Mouse (Mus musculus): ENCODE results near the gene Olfml1. TPM values are rescaled to one million over a fixed set of nuclear protein-coding genes. Genes with fewer than 3 reads are reported as not detected.
A peak's percentile ranks its signal among the peaks of the same experiment; 100 is the strongest.

The Olfml1 gene
- polyA plus RNA-seq, 1 experiment from 2014 or later, result 7.0 TPM

GRCm38 (mm10) chr7:107555906-107556305 is 11.3 kb upstream of the Olfml1 start:
- Histone ChIP-seq H3K4me1 (no peaks in the 10 kb centered on the region), H3K27me3 (replicated peaks) (no peaks in the 10 kb centered on the region), H3K4me3 (no peak overlapping the region), H3K4me2 (replicated peaks) (no peak overlapping the region), H3K9me3 (no peaks in the 10 kb centered on the region), H3K9ac (no peak overlapping the region), H3K27ac (no peak overlapping the region), H3K36me3 (no peaks in the 10 kb centered on the region)
- WGBS, result 87% methylated on average over 3 of the region's 3 CpGs
- no peak for ATAC-seq (ENCODE audit: low FRiP score, low read depth)

- H3K27ac ChIP-seq, result no peak overlapping the region
- H3K36me3 ChIP-seq, result no peaks in the 10 kb centered on the region
- H3K4me3 ChIP-seq, result no peak overlapping the region
- H3K4me2 ChIP-seq (replicated peaks), result no peak overlapping the region
- 80% methylated on average over 2 of the region's 2 CpGs for WGBS
- H3K9ac ChIP-seq, result no peak overlapping the region
- H3K27me3 ChIP-seq (replicated peaks), result no peaks in the 10 kb centered on the region
- no peaks in the 10 kb centered on the region for H3K4me1 ChIP-seq
- no peaks in the 10 kb centered on the region for H3K9me3 ChIP-seq
- ATAC-seq (ENCODE audit: low FRiP score, low read depth), result no peak
Measured at GRCm38 (mm10) chr7:107560675-107561074, 6.6 kb upstream of the Olfml1 start.

- Histone ChIP-seq H3K36me3 (no peaks in the 10 kb centered on the region), H3K27ac (no peak overlapping the region), H3K9ac (no peak overlapping the region), H3K4me1 (no peaks in the 10 kb centered on the region), H3K9me3 (no peaks in the 10 kb centered on the region), H3K27me3 (replicated peaks) (no peaks in the 10 kb centered on the region), H3K4me2 (replicated peaks) (no peak overlapping the region), H3K4me3 (no peak overlapping the region)
- ATAC-seq (ENCODE audit: low FRiP score, low read depth), result no peak
- 87% methylated on average over 3 of the region's 3 CpGs for WGBS
Measured at GRCm38 (mm10) chr7:107561584-107561983, 5.7 kb upstream of the Olfml1 start.

GRCm38 (mm10) chr7:107563727-107564126 is 3.5 kb upstream of the Olfml1 start:
- no peak for ATAC-seq (ENCODE audit: low FRiP score, low read depth)
- WGBS, result 24% methylated on average over 2 of the region's 2 CpGs
- Histone ChIP-seq H3K27ac (no peak overlapping the region), H3K9me3 (no peaks in the 10 kb centered on the region), H3K4me3 (no peak overlapping the region), H3K27me3 (replicated peaks) (no peaks in the 10 kb centered on the region), H3K9ac (no peak overlapping the region), H3K36me3 (no peaks in the 10 kb centered on the region), H3K4me1 (no peaks in the 10 kb centered on the region), H3K4me2 (replicated peaks) (no peak overlapping the region)

GRCm38 (mm10) chr7:107567674-107568073 is 428 bp downstream of the Olfml1 start:
- Histone ChIP-seq H3K9me3 (no peaks in the 10 kb centered on the region), H3K27ac (no peak overlapping the region), H3K4me3 (peak overlapping the region; percentile 9; the same call in 1 of the 2 replicates), H3K36me3 (no peaks in the 10 kb centered on the region), H3K4me1 (no peaks in the 10 kb centered on the region), H3K4me2 (replicated peaks) (peak overlapping the region; percentile 38), H3K27me3 (replicated peaks) (no peaks in the 10 kb centered on the region), H3K9ac (no peak overlapping the region)
- 65% methylated on average over 5 of the region's 5 CpGs for WGBS
- ATAC-seq (ENCODE audit: low FRiP score, low read depth), result no peak

- Histone ChIP-seq H3K9ac (no peak overlapping the region), H3K4me2 (replicated peaks) (no peak overlapping the region), H3K27me3 (replicated peaks) (no peaks in the 10 kb centered on the region), H3K4me1 (no peaks in the 10 kb centered on the region), H3K4me3 (no peak overlapping the region), H3K27ac (no peak overlapping the region), H3K36me3 (no peaks in the 10 kb centered on the region), H3K9me3 (no peaks in the 10 kb centered on the region)
- no peak for ATAC-seq (ENCODE audit: low FRiP score, low read depth)
- 73% methylated on average over 4 of the region's 4 CpGs for WGBS
Measured at GRCm38 (mm10) chr7:107568971-107569370, 1.7 kb downstream of the Olfml1 start.

GRCm38 (mm10) chr7:107573856-107574255 is 6.6 kb downstream of the Olfml1 start:
- no peak overlapping the region for H3K4me2 ChIP-seq (replicated peaks)
- no peaks in the 10 kb centered on the region for H3K36me3 ChIP-seq
- no peaks in the 10 kb centered on the region for H3K4me1 ChIP-seq
- no peak overlapping the region for H3K4me3 ChIP-seq
- H3K9me3 ChIP-seq, result no peaks in the 10 kb centered on the region
- no peak for ATAC-seq (ENCODE audit: low FRiP score, low read depth)
- no peak overlapping the region for H3K9ac ChIP-seq
- H3K27me3 ChIP-seq (replicated peaks), result no peaks in the 10 kb centered on the region
- 58% methylated on average over 2 of the region's 2 CpGs for WGBS
- no peak overlapping the region for H3K27ac ChIP-seq

- WGBS, result 80% methylated on average over 3 of the region's 3 CpGs
- H3K36me3 ChIP-seq, result no peaks in the 10 kb centered on the region
- ATAC-seq (ENCODE audit: low FRiP score, low read depth), result no peak
- no peak overlapping the region for H3K4me2 ChIP-seq (replicated peaks)
- H3K4me1 ChIP-seq, result no peaks in the 10 kb centered on the region
- no peak overlapping the region for H3K9ac ChIP-seq
- H3K4me3 ChIP-seq, result no peak overlapping the region
- H3K27ac ChIP-seq, result no peak overlapping the region
- no peaks in the 10 kb centered on the region for H3K9me3 ChIP-seq
- no peaks in the 10 kb centered on the region for H3K27me3 ChIP-seq (replicated peaks)
Measured at GRCm38 (mm10) chr7:107574276-107574675, 7.0 kb downstream of the Olfml1 start.

GRCm38 (mm10) chr7:107592641-107593040 is 25.4 kb downstream of the Olfml1 start:
- H3K9ac ChIP-seq, result no peak overlapping the region
- H3K27ac ChIP-seq, result no peak overlapping the region
- no peak overlapping the region for H3K4me3 ChIP-seq
- H3K27me3 ChIP-seq (replicated peaks), result no peaks in the 10 kb centered on the region; the same call in 1 of the 2 replicates
- no peaks in the 10 kb centered on the region for H3K36me3 ChIP-seq
- ATAC-seq (ENCODE audit: low FRiP score, low read depth), result no peak
- no peak overlapping the region for H3K4me2 ChIP-seq (replicated peaks)
- no peaks in the 10 kb centered on the region for H3K9me3 ChIP-seq
- H3K4me1 ChIP-seq, result peaks cover 14% of the 10 kb centered on the region
- 57% methylated on average over 2 of the region's 2 CpGs for WGBS

- H3K36me3 ChIP-seq, result no peaks in the 10 kb centered on the region
- H3K4me3 ChIP-seq, result no peak overlapping the region
- 33% methylated on average over 7 of the region's 7 CpGs for WGBS
- H3K27ac ChIP-seq, result no peak overlapping the region
- H3K27me3 ChIP-seq (replicated peaks), result no peaks in the 10 kb centered on the region; the same call in 1 of the 2 replicates
- H3K4me1 ChIP-seq, result peaks cover 14% of the 10 kb centered on the region
- no peak overlapping the region for H3K4me2 ChIP-seq (replicated peaks)
- H3K9ac ChIP-seq, result no peak overlapping the region
- ATAC-seq (ENCODE audit: low FRiP score, low read depth), result no peak
- no peaks in the 10 kb centered on the region for H3K9me3 ChIP-seq
Measured at GRCm38 (mm10) chr7:107593904-107594303, 26.7 kb downstream of the Olfml1 start.

- H3K36me3 ChIP-seq, result no peaks in the 10 kb centered on the region
- no peaks in the 10 kb centered on the region; the same call in 1 of the 2 replicates for H3K27me3 ChIP-seq (replicated peaks)
- peak overlapping the region; percentile 50 for H3K4me3 ChIP-seq
- peak overlapping the region; percentile 96 for H3K4me2 ChIP-seq (replicated peaks)
- H3K9ac ChIP-seq, result peak overlapping the region; percentile 48; the same call in 1 of the 2 replicates
- no peak overlapping the region for H3K27ac ChIP-seq
- H3K9me3 ChIP-seq, result no peaks in the 10 kb centered on the region
- peaks cover 14% of the 10 kb centered on the region for H3K4me1 ChIP-seq
- ATAC-seq (ENCODE audit: low FRiP score, low read depth), result peak; percentile 72
- WGBS, result 2% methylated on average over 16 of the region's 16 CpGs
Measured at GRCm38 (mm10) chr7:107594325-107594856, 27.1 kb downstream of the Olfml1 start.

GRCm38 (mm10) chr7:107594857-107595402 is 27.7 kb downstream of the Olfml1 start, which contains the start of gene Ppfibp2:
Gene Ppfibp2, plus strand, starts transcription at chr7:107595207.
- Histone ChIP-seq H3K9me3 (no peaks in the 10 kb centered on the region), H3K9ac (peak within 1 kb of the TSS; percentile 48), H3K27ac (no peak within 1 kb of the TSS), H3K4me3 (peak within 1 kb of the TSS; percentile 50), H3K36me3 (no peaks in the 10 kb centered on the region), H3K4me1 (peaks cover 14% of the 10 kb centered on the region), H3K4me2 (replicated peaks) (peak within 1 kb of the TSS; percentile 96), H3K27me3 (replicated peaks) (no peaks in the 10 kb centered on the region; the same call in 1 of the 2 replicates)
- 1% methylated on average over 23 of the region's 24 CpGs for WGBS
- peak; percentile 97 for ATAC-seq (ENCODE audit: low FRiP score, low read depth)

- Histone ChIP-seq H3K9me3 (no peaks in the 10 kb centered on the region), H3K36me3 (no peaks in the 10 kb centered on the region), H3K27me3 (replicated peaks) (no peaks in the 10 kb centered on the region; the same call in 1 of the 2 replicates), H3K4me2 (replicated peaks) (peak overlapping the region; percentile 96), H3K27ac (no peak overlapping the region), H3K4me3 (peak overlapping the region; percentile 50), H3K4me1 (peaks cover 14% of the 10 kb centered on the region), H3K9ac (peak overlapping the region; percentile 48; the same call in 1 of the 2 replicates)
- 13% methylated on average over 13 of the region's 13 CpGs for WGBS
- no peak for ATAC-seq (ENCODE audit: low FRiP score, low read depth)
Measured at GRCm38 (mm10) chr7:107595426-107595825, 28.2 kb downstream of the Olfml1 start.
